Mouse (Mus musculus) cerebellum, adult 2 months (tissue): ENCODE results near the gene Chst13. TPM values are rescaled to one million over a fixed set of nuclear protein-coding genes. Genes with fewer than 3 reads are reported as not detected.
A peak's percentile ranks its signal among the peaks of the same experiment; 100 is the strongest.

ENCODE experiments used
- DNase-seq, 2 experiments: peaks; one replicate each; pipeline ENCODE4 v3.0.0; 2021
- H3K27ac ChIP-seq: fragments of 200-500 bp; 2 replicates; pipeline ENCODE4 v1.5.1; 2012; ENCODE audit warnings: low read length, control low read depth, inconsistent platforms; ENCODE audit not compliant: insufficient read depth
- H3K27me3 ChIP-seq: fragments of 200-500 bp; 2 replicates; pipeline ENCODE4 v1.6.1; 2012; ENCODE audit warnings: inconsistent platforms, mild to moderate bottlenecking, low read length, moderate library complexity; ENCODE audit not compliant: control insufficient read depth, insufficient read depth
- H3K4me1 ChIP-seq: fragments of 200-500 bp; 2 replicates; pipeline ENCODE4 v1.6.1; 2011; ENCODE audit warnings: low read length; ENCODE audit not compliant: control insufficient read depth, insufficient read depth
- H3K4me3 ChIP-seq: fragments of 200-500 bp; replicated peaks from 2 replicates; pipeline ENCODE3; 2011; ENCODE audit warnings: mild to moderate bottlenecking, low read depth, low read length, control low read depth; ENCODE audit not compliant: insufficient read depth
- CTCF ChIP-seq: fragments of 200-500 bp; IDR thresholded peaks from 2 replicates; pipeline ENCODE4 v1.5.1; 2011; ENCODE audit warnings: low read depth, mild to moderate bottlenecking, control low read depth, low read length, moderate library complexity, borderline replicate concordance; ENCODE audit not compliant: insufficient read depth
- POLR2A ChIP-seq: fragments of 200-500 bp; IDR thresholded peaks from 2 replicates; pipeline ENCODE4 v1.6.1; 2011; ENCODE audit warnings: low read length, control low read depth, borderline replicate concordance; ENCODE audit not compliant: insufficient read depth
- WGBS: fragments of 180-500 bp; shearing (Covaris S2); methylation state at CpG from one replicate; pipeline ENCODE4 v1.1.7; 2018; 5-methylcytosine and 5-hydroxymethylcytosine counted together
- polyA plus RNA-seq: library from polyadenylated mRNA; depleted of rRNA; stranded (reverse); fragments of >200 nt; gene quantifications from 2 replicates; pipeline ENCODE4 v1.2.3, GENCODE M21; 2012; rRNA removed

Gene Chst13
- polyA plus RNA-seq, 1 experiment, result not detected

DNA sequence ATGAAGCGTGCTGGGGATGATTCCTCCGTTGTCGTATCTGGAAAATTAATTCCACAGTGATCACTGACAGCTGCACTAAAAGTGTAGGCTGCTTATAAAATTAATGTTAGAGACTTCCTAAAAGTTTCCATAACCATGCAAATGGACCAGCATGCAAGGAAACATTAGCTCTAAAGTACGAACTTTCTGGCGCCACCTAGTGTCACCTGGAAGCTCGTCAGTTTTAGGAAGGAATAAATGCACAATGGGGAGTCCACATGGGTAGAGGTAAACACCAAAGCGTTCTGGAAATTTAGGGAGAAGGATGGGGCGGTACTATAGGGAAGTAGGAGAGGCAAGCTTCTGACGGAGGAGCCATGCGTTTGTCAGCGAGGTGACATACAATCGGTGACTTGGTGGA is 36.7 kb downstream of the Chst13 start:
- Histone ChIP-seq H3K4me1 (no peaks in the 10 kb centered on the region), H3K27me3 (no peaks in the 10 kb centered on the region), H3K27ac (no peak overlapping the region), H3K4me3 (no peak overlapping the region)
- DNase-seq, result no peak
- 56% methylated on average over 12 of the region's 12 CpGs for WGBS
- TF ChIP-seq POLR2A, result no peak
- TF ChIP-seq CTCF, result 0 out of 2 replicates have a peak, but pooled peaks have one; percentile 3

Other genes starting within 250 kb of the Chst13 start
- not detected in 2 replicates for gene Vmn1r49, start 246.7 kb downstream of the Chst13 start, polyA plus RNA-seq
- not detected in 2 replicates for gene Vmn1r50, start 223.8 kb downstream of the Chst13 start, polyA plus RNA-seq
- not detected in 2 replicates for gene Vmn1r51, start 202.6 kb downstream of the Chst13 start, polyA plus RNA-seq
- gene Vmn1r52, start 150.4 kb downstream of the Chst13 start, polyA plus RNA-seq, result not detected in 2 replicates
- gene V1ra8, start 122.4 kb downstream of the Chst13 start, polyA plus RNA-seq, result not detected in 2 replicates
- gene Vmn1r53, start 100.7 kb downstream of the Chst13 start, polyA plus RNA-seq, result not detected in 2 replicates
- not detected in 2 replicates for gene Vmn1r54, start 78.9 kb downstream of the Chst13 start, polyA plus RNA-seq
- gene BC048671, start 24.0 kb downstream of the Chst13 start, polyA plus RNA-seq, result not detected in 2 replicates
- not detected in 2 replicates for gene Uroc1, start 8.1 kb upstream of the Chst13 start, polyA plus RNA-seq
- 20.3 and 21.5 TPM in 2 replicates for gene Zxdc, start 44.3 kb upstream of the Chst13 start, polyA plus RNA-seq
- gene Cfap100, start 103.6 kb upstream of the Chst13 start, polyA plus RNA-seq, result 5.3 and 5.5 TPM in 2 replicates
- gene Klf15, start 137.4 kb upstream of the Chst13 start, polyA plus RNA-seq, result 26.1 and 28.4 TPM in 2 replicates
- gene Aldh1l1, start 161.2 kb upstream of the Chst13 start, polyA plus RNA-seq, result 50.1 and 56.3 TPM in 2 replicates